ENCODE assay signal across 10 mouse cellular contexts in genomic region chr7:18896536-18896935, GRCm38 (mm10). TPM values are rescaled to one million over a fixed set of nuclear protein-coding genes. Genes with fewer than 3 reads are reported as not detected.
DNase-seq lines count a peak whose midpoint lies in the region; ATAC-seq and TF ChIP-seq lines count a peak whose summit lies in the region.
"Had no signal": no experiment of that assay in that cellular context is flagged by ENCODE, and none has a peak within 500 bp of the region (broad histone marks: within the 10 kb centered on the region; RNA-seq: fewer than 3 reads in every experiment).

No protein-coding gene starts in this region.

- H3K4me3 ChIP-seq in limb, embryonic 11.5 days (ENCODE audit: low read depth, low read length), result no peak overlapping the region
- H3K4me3 ChIP-seq in limb, embryonic 10.5 days, result no peak overlapping the region
- no peak overlapping the region for H3K4me3 ChIP-seq in olfactory bulb, adult 2 months (ENCODE audit: insufficient read depth, low read depth, low read length)
- no peak overlapping the region for H3K4me3 ChIP-seq in forebrain, embryonic 16.5 days (replicated peaks; ENCODE audit: low read length)
- H3K4me3 ChIP-seq: embryonic facial prominence, embryonic 12.5 days; neural tube, embryonic 12.5 days had no signal

- H3K4me2 ChIP-seq in limb, embryonic 11.5 days (ENCODE audit: low read depth, severe bottlenecking), result no peak overlapping the region
- no peak overlapping the region for H3K4me2 ChIP-seq in forebrain, embryonic 16.5 days (ENCODE audit: low read length)
- H3K4me2 ChIP-seq: embryonic facial prominence, embryonic 12.5 days; neural tube, embryonic 12.5 days had no signal

- no peak overlapping the region for H3K9ac ChIP-seq in limb, embryonic 11.5 days (ENCODE audit: low read length)
- H3K9ac ChIP-seq in forebrain, embryonic 16.5 days (replicated peaks; ENCODE audit: low read depth, low read length), result no peak overlapping the region
- H3K9ac ChIP-seq: embryonic facial prominence, embryonic 12.5 days had no signal

- peak; percentile 56 for TF ChIP-seq CTCF in olfactory bulb, adult 2 months (IDR thresholded peaks at IDR 0.05; ENCODE audit: insufficient read depth, low read depth, low read length)

- peak; percentile 44 for DNase-seq in adrenal gland, adult 2 months
- no peak for DNase-seq in adrenal gland, adult 8-10 months
- DNase-seq in limb, embryonic 11.5 days (ENCODE audit: low spot score), result peak; percentile 50
- no peak for DNase-seq in limb, embryonic 10.5 days (ENCODE audit: low spot score)
- peak; percentile 59 to 74 for DNase-seq in cerebellum, postnatal 25 days
- DNase-seq in kidney, postnatal 25 days, result peak; percentile 69 to 72

- no peak overlapping the region for H3K27ac ChIP-seq in limb, embryonic 11.5 days (replicated peaks; ENCODE audit: low read depth, low read length)
- no peak overlapping the region for H3K27ac ChIP-seq in limb, embryonic 10.5 days
- no peak overlapping the region for H3K27ac ChIP-seq in olfactory bulb, adult 2 months (ENCODE audit: insufficient read depth, low read depth, low read length)
- H3K27ac ChIP-seq in forebrain, embryonic 16.5 days (ENCODE audit: low read length), result no peak overlapping the region
- H3K27ac ChIP-seq: embryonic facial prominence, embryonic 12.5 days; neural tube, embryonic 12.5 days had no signal

- TF ChIP-seq POLR2A in olfactory bulb, adult 2 months (IDR thresholded peaks at IDR 0.05; ENCODE audit: insufficient read depth, low read depth, low read length), result no peak

- H3K27me3 ChIP-seq in limb, embryonic 11.5 days (ENCODE audit: control insufficient read depth, insufficient read depth, low read length), result peaks cover 6% of the 10 kb centered on the region
- H3K27me3 ChIP-seq in limb, embryonic 10.5 days (ENCODE audit: low read depth, poor library complexity, severe bottlenecking), result peaks cover 30% of the 10 kb centered on the region
- H3K27me3 ChIP-seq in forebrain, embryonic 16.5 days (replicated peaks; ENCODE audit: control insufficient read depth, insufficient read depth, low read length), result peaks cover 3% of the 10 kb centered on the region; the same call in 1 of the 2 replicates

- peaks cover 11% of the 10 kb centered on the region for H3K4me1 ChIP-seq in limb, embryonic 11.5 days (ENCODE audit: control insufficient read depth, insufficient read depth, low read length)
- H3K4me1 ChIP-seq in limb, embryonic 10.5 days, result peaks cover 22% of the 10 kb centered on the region
- peaks cover 23% of the 10 kb centered on the region for H3K4me1 ChIP-seq in olfactory bulb, adult 2 months (ENCODE audit: control insufficient read depth, insufficient read depth, low read length)
- H3K4me1 ChIP-seq in forebrain, embryonic 16.5 days (replicated peaks; ENCODE audit: control insufficient read depth, insufficient read depth, low read length), result peaks cover 22% of the 10 kb centered on the region

- no peaks in the 10 kb centered on the region for H3K9me3 ChIP-seq in limb, embryonic 11.5 days (ENCODE audit: control insufficient read depth, low read length)
- no peaks in the 10 kb centered on the region for H3K9me3 ChIP-seq in limb, embryonic 10.5 days (replicated peaks)
- H3K9me3 ChIP-seq in forebrain, embryonic 16.5 days (ENCODE audit: control insufficient read depth, low read length), result no peaks in the 10 kb centered on the region
- H3K9me3 ChIP-seq: embryonic facial prominence, embryonic 12.5 days; neural tube, embryonic 12.5 days had no signal

- WGBS in limb, embryonic 11.5 days, result 54% methylated on average over 5 of the region's 5 CpGs
- WGBS in limb, embryonic 10.5 days, result 53% methylated on average over 5 of the region's 5 CpGs
- 23% methylated on average over 5 of the region's 5 CpGs for WGBS in olfactory bulb, adult 2 months
- 27% methylated on average over 5 of the region's 5 CpGs for WGBS in forebrain, embryonic 16.5 days

- no peak for ATAC-seq in limb, embryonic 11.5 days (ENCODE audit: insufficient number of reproducible peaks, low FRiP score, low TSS enrichment, low read depth)
- ATAC-seq in forebrain, embryonic 16.5 days, result no peak

- no peaks in the 10 kb centered on the region for H3K36me3 ChIP-seq in limb, embryonic 11.5 days (ENCODE audit: control insufficient read depth, insufficient read depth, low read length)
- peaks cover 44% of the 10 kb centered on the region for H3K36me3 ChIP-seq in limb, embryonic 10.5 days
- H3K36me3 ChIP-seq in forebrain, embryonic 16.5 days (ENCODE audit: control insufficient read depth, insufficient read depth), result no peaks in the 10 kb centered on the region

RNA-seq across cellular contexts. Expression of gene Ccdc61, which starts 13.7 kb away (rescaled TPM):
- total RNA-seq in adrenal gland, adult 2 months (2021), result 10 to 100 TPM in 1 of 2 experiments, 1 to 10 TPM in 1; 10.0 to 10.1 TPM
- polyA plus RNA-seq in adrenal gland, adult 2 months (2012; rRNA removed), result 28.5 and 30.2 TPM in 2 replicates
- total RNA-seq in adrenal gland, adult 8-10 months (2022), result 10 to 100 TPM; 12.6 to 18.4 (median 14.0) TPM
- 22.5 and 23.4 TPM in 2 replicates for polyA plus RNA-seq in limb, embryonic 11.5 days (2014; fragmentation: Nextera tagmentation; extraction: Ambion mirVana)
- polyA plus RNA-seq in limb, embryonic 10.5 days (2016; fragmentation: Nextera tagmentation; extraction: Ambion mirVana), result 34.1 and 37.6 TPM in 2 replicates
- polyA plus RNA-seq in olfactory bulb, adult 2 months (2012; ENCODE audit: insufficient read depth, insufficient read length, low replicate concordance, missing spikeins), result not detected in 2 replicates
- 23.9 and 24.0 TPM in 2 replicates for polyA plus RNA-seq in forebrain, embryonic 16.5 days (2015; fragmentation: Nextera tagmentation; extraction: Ambion mirVana)

RNA-seq across cellular contexts. Expression of gene Pglyrp1, which starts 25.4 kb away (rescaled TPM):
- total RNA-seq in adrenal gland, adult 2 months (2021), result 1 to 10 TPM; 1.2 TPM
- polyA plus RNA-seq in adrenal gland, adult 2 months (2012; rRNA removed), result 3.6 and 5.2 TPM in 2 replicates
- 1 to 10 TPM; 1.3 to 2.8 (median 1.8) TPM for total RNA-seq in adrenal gland, adult 8-10 months (2022)
- polyA plus RNA-seq in limb, embryonic 11.5 days (2014; fragmentation: Nextera tagmentation; extraction: Ambion mirVana), result 0.38 and 0.45 TPM in 2 replicates
- polyA plus RNA-seq in limb, embryonic 10.5 days (2016; fragmentation: Nextera tagmentation; extraction: Ambion mirVana), result 0.33 and 0.58 TPM in 2 replicates
- not detected in 2 replicates for polyA plus RNA-seq in olfactory bulb, adult 2 months (2012; ENCODE audit: insufficient read depth, insufficient read length, low replicate concordance, missing spikeins)
- 26.3 and 26.7 TPM in 2 replicates for polyA plus RNA-seq in forebrain, embryonic 16.5 days (2015; fragmentation: Nextera tagmentation; extraction: Ambion mirVana)

RNA-seq across cellular contexts. Expression of gene Nova2, which starts 29.2 kb away (rescaled TPM):
- 1 to 10 TPM; 3.5 to 4.6 TPM for total RNA-seq in adrenal gland, adult 2 months (2021)
- 1.7 and 1.9 TPM in 2 replicates for polyA plus RNA-seq in adrenal gland, adult 2 months (2012; rRNA removed)
- total RNA-seq in adrenal gland, adult 8-10 months (2022), result 1 to 10 TPM; 5.6 to 9.2 (median 7.1) TPM
- 0.29 and 0.33 TPM in 2 replicates for polyA plus RNA-seq in limb, embryonic 11.5 days (2014; fragmentation: Nextera tagmentation; extraction: Ambion mirVana)
- polyA plus RNA-seq in limb, embryonic 10.5 days (2016; fragmentation: Nextera tagmentation; extraction: Ambion mirVana), result 0.23 and 0.28 TPM in 2 replicates
- polyA plus RNA-seq in olfactory bulb, adult 2 months (2012; ENCODE audit: insufficient read depth, insufficient read length, low replicate concordance, missing spikeins), result not detected in 2 replicates
- 15.8 and 17.3 TPM in 2 replicates for polyA plus RNA-seq in forebrain, embryonic 16.5 days (2015; fragmentation: Nextera tagmentation; extraction: Ambion mirVana)

RNA-seq across cellular contexts. Expression of gene Mill2, which starts 56.8 kb away (rescaled TPM):
- total RNA-seq in adrenal gland, adult 2 months (2021), result 1 to 10 TPM; 7.0 to 7.5 TPM
- 4.6 and 4.9 TPM in 2 replicates for polyA plus RNA-seq in adrenal gland, adult 2 months (2012; rRNA removed)
- total RNA-seq in adrenal gland, adult 8-10 months (2022), result 10 to 100 TPM in 3 of 4 experiments, 1 to 10 TPM in 1; 8.5 to 12.4 (median 11.2) TPM
- polyA plus RNA-seq in limb, embryonic 11.5 days (2014; fragmentation: Nextera tagmentation; extraction: Ambion mirVana), result not detected in 2 replicates
- polyA plus RNA-seq in limb, embryonic 10.5 days (2016; fragmentation: Nextera tagmentation; extraction: Ambion mirVana), result not detected in 2 replicates
- not detected in 2 replicates for polyA plus RNA-seq in olfactory bulb, adult 2 months (2012; ENCODE audit: insufficient read depth, insufficient read length, low replicate concordance, missing spikeins)
- 0.30 and 0.46 TPM in 2 replicates for polyA plus RNA-seq in forebrain, embryonic 16.5 days (2015; fragmentation: Nextera tagmentation; extraction: Ambion mirVana)

Comparison
In these comparisons a context has a peak if more than half of its experiments do, and no peak if none do; other contexts are left out.
1. DNase-seq: peak in adrenal gland, adult 2 months (single experiment), limb, embryonic 11.5 days (single experiment), cerebellum, postnatal 25 days (2 of 2) and kidney, postnatal 25 days (2 of 2); none in adrenal gland, adult 8-10 months (single experiment) and limb, embryonic 10.5 days (single experiment).
2. RNA of gene Ccdc61, which starts 13.7 kb away (polyA plus RNA-seq): 34.1 to 37.6 TPM in limb, embryonic 10.5 days, 28.5 to 30.2 TPM in adrenal gland, adult 2 months, 23.9 to 24.0 TPM in forebrain, embryonic 16.5 days and 22.5 to 23.4 TPM in limb, embryonic 11.5 days; not detected in olfactory bulb, adult 2 months; every median in the first group is over 10 times any median in the second.